Mouse (Mus musculus) right cerebral cortex, adult 18-20 months (tissue): Measurements from ENCODE around the gene Wfdc21.
A peak's percentile ranks its signal among the peaks of the same experiment; 100 is the strongest.

ENCODE experiments used
- DNase-seq: peaks from one replicate; pipeline ENCODE4 v3.0.0; 2022; ENCODE audit warnings: mixed read lengths

Wfdc21 gene

GRCm38 (mm10) chr11:83754227-83754626 lies 7.5 kb downstream of the Wfdc21 start:
- no peak for DNase-seq

GRCm38 (mm10) chr11:83767306-83767705 lies 20.6 kb downstream of the Wfdc21 start:
- DNase-seq, result no peak

GRCm38 (mm10) chr11:83768976-83769375 lies 22.2 kb downstream of the Wfdc21 start:
- no peak for DNase-seq

GRCm38 (mm10) chr11:83771014-83771413 lies 24.3 kb downstream of the Wfdc21 start:
- no peak for DNase-seq

GRCm38 (mm10) chr11:83772341-83772740 lies 25.6 kb downstream of the Wfdc21 start:
- no peak for DNase-seq

- no peak for DNase-seq
These were observed 27.0 kb downstream of the Wfdc21 start for GRCm38 (mm10) chr11:83773691-83774090.

- no peak for DNase-seq
These were observed 27.6 kb downstream of the Wfdc21 start for GRCm38 (mm10) chr11:83774324-83774723.

- no peak for DNase-seq
These were observed 30.1 kb downstream of the Wfdc21 start for GRCm38 (mm10) chr11:83776798-83777197.

GRCm38 (mm10) chr11:83783931-83784600 lies 37.3 kb downstream of the Wfdc21 start:
- no peak for DNase-seq

GRCm38 (mm10) chr11:83784661-83785060 lies 37.9 kb downstream of the Wfdc21 start:
- DNase-seq, result no peak

- peak; percentile 40 for DNase-seq
These were observed 38.6 kb downstream of the Wfdc21 start for GRCm38 (mm10) chr11:83785366-83785765.

- DNase-seq, result no peak
These were observed 40.1 kb downstream of the Wfdc21 start for GRCm38 (mm10) chr11:83786835-83787234.

- no peak for DNase-seq
These were observed 40.8 kb downstream of the Wfdc21 start for GRCm38 (mm10) chr11:83787401-83788021.

- no peak for DNase-seq
These were observed 41.6 kb downstream of the Wfdc21 start for GRCm38 (mm10) chr11:83788331-83788730.

GRCm38 (mm10) chr11:83789259-83789658 lies 42.5 kb downstream of the Wfdc21 start:
- DNase-seq, result no peak

- DNase-seq, result no peak
These were observed 44.4 kb downstream of the Wfdc21 start for GRCm38 (mm10) chr11:83791133-83791532.

- DNase-seq, result no peak
These were observed 45.7 kb downstream of the Wfdc21 start for GRCm38 (mm10) chr11:83792316-83792914.

GRCm38 (mm10) chr11:83793264-83793663 lies 46.5 kb downstream of the Wfdc21 start:
- no peak for DNase-seq

- no peak for DNase-seq
These were observed 49.4 kb downstream of the Wfdc21 start for GRCm38 (mm10) chr11:83796112-83796511.

- DNase-seq, result no peak
These were observed 50.4 kb downstream of the Wfdc21 start for GRCm38 (mm10) chr11:83796980-83797608.

GRCm38 (mm10) chr11:83799871-83800430 lies 53.2 kb downstream of the Wfdc21 start:
- DNase-seq, result no peak

GRCm38 (mm10) chr11:83802166-83802565 lies 55.4 kb downstream of the Wfdc21 start:
- no peak for DNase-seq
